Mouse (Mus musculus): Measurements from ENCODE around the gene Arhgap24.

DNA sequence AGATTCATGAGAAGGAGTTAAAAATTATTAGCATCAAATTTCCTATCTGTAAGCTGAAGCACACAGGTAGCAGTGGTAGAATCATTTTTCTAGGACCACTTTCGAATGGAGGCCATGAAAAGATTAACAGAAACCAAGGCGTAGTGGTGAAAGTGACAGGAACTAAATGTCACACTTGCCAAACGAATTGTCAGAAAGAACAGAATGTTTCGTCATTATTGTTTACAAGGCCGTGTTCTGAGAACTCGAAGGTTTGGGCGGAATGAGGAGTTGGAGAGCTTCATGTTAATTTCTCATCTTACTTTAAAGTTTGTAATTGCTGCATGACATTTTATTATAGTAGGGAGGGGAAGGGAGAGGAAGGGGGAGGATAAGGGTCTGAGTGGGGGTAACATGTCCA is 162.2 kb downstream of the Arhgap24 start:
- TF ChIP-seq CTCF (IDR thresholded peaks at IDR 0.05; ENCODE audit: borderline replicate concordance, extremely low read depth, insufficient read depth, insufficient read length) (no peak), POLR2A (IDR thresholded peaks at IDR 0.05; ENCODE audit: borderline replicate concordance, extremely low read depth, insufficient read depth, insufficient read length, poor library complexity, severe bottlenecking) (no peak)
